Mouse (Mus musculus) ovary, postnatal 10 days (tissue): ENCODE measurements around the gene Syndig1.

ENCODE experiments used
- DNase-seq: peaks from one replicate; pipeline ENCODE4 v3.0.0; 2022; ENCODE audit warnings: low spot score

Syndig1 gene

GRCm38 (mm10) chr2:149983107-149983506 is 154.1 kb downstream of the Syndig1 start:
- DNase-seq = no peak

GRCm38 (mm10) chr2:149987610-149988009 is 158.6 kb downstream of the Syndig1 start:
- DNase-seq = no peak

GRCm38 (mm10) chr2:149991506-149991905 is 162.5 kb downstream of the Syndig1 start:
- no peak for DNase-seq

GRCm38 (mm10) chr2:149992921-149993320 is 163.9 kb downstream of the Syndig1 start:
- no peak for DNase-seq

GRCm38 (mm10) chr2:149996382-149996964 is 167.5 kb downstream of the Syndig1 start:
- DNase-seq = no peak

- DNase-seq = no peak
Measured at GRCm38 (mm10) chr2:149997657-149998056, 168.6 kb downstream of the Syndig1 start.

GRCm38 (mm10) chr2:149998373-149999108 is 169.5 kb downstream of the Syndig1 start:
- no peak for DNase-seq

GRCm38 (mm10) chr2:150000564-150000963 is 171.6 kb downstream of the Syndig1 start:
- DNase-seq = no peak

- no peak for DNase-seq
Measured at GRCm38 (mm10) chr2:150003499-150003898, 174.5 kb downstream of the Syndig1 start.

- DNase-seq = no peak
Measured at GRCm38 (mm10) chr2:150012787-150013346, 183.9 kb downstream of the Syndig1 start.

GRCm38 (mm10) chr2:150013785-150014184 is 184.8 kb downstream of the Syndig1 start:
- no peak for DNase-seq

GRCm38 (mm10) chr2:150016303-150016702 is 187.3 kb downstream of the Syndig1 start:
- DNase-seq = no peak

GRCm38 (mm10) chr2:150020706-150021105 is 191.7 kb downstream of the Syndig1 start:
- no peak for DNase-seq

- no peak for DNase-seq
Measured at GRCm38 (mm10) chr2:150023873-150024339, 194.9 kb downstream of the Syndig1 start.

GRCm38 (mm10) chr2:150043531-150043930 is 214.5 kb downstream of the Syndig1 start:
- DNase-seq = no peak
